ENCODE assay signal across 8 mouse cellular contexts in genomic region chr1:66817865-66818315, GRCm38 (mm10). TPM values are rescaled to one million over a fixed set of nuclear protein-coding genes. Genes with fewer than 3 reads are reported as not detected.
DNase-seq lines count a peak whose midpoint lies in the region; ATAC-seq and TF ChIP-seq lines count a peak whose summit lies in the region.

No protein-coding gene starts in this region.

- H3K4me1 ChIP-seq in hindbrain, postnatal 0 days (ENCODE audit: insufficient read depth, low read length): peaks cover 3% of the 10 kb centered on the region; the same call in 1 of the 2 replicates
- peaks cover 8% of the 10 kb centered on the region; the same call in 1 of the 2 replicates for H3K4me1 ChIP-seq in midbrain, postnatal 0 days (ENCODE audit: insufficient read depth, low read length)

- H3K9me3 ChIP-seq in hindbrain, postnatal 0 days (ENCODE audit: low read length): no peaks in the 10 kb centered on the region
- H3K9me3 ChIP-seq in midbrain, postnatal 0 days (ENCODE audit: low read length): no peaks in the 10 kb centered on the region

- peak overlapping the region; percentile 61 for H3K4me3 ChIP-seq in hindbrain, postnatal 0 days (ENCODE audit: low read length)
- H3K4me3 ChIP-seq in midbrain, postnatal 0 days (ENCODE audit: low read depth, low read length): peak overlapping the region; percentile 83

- no peak for TF ChIP-seq CTCF in hindbrain, postnatal 0 days (IDR thresholded peaks at IDR 0.05; ENCODE audit: low read depth)
- no peak for TF ChIP-seq CTCF in midbrain, postnatal 0 days (IDR thresholded peaks at IDR 0.05)

- intact Hi-C loops in gastrocnemius, postnatal 36 days (cut with DNase I): no loop called here

- DNase-seq in gastrocnemius, postnatal 10 days: peak; percentile 27
- DNase-seq in gastrocnemius, postnatal 36 days: no peak
- DNase-seq in thymus, postnatal 0 days (ENCODE audit: low spot score): peak; percentile 65
- DNase-seq in thymus, postnatal 25 days: no peak
- peak; percentile 49 for DNase-seq in hindbrain, postnatal 0 days (ENCODE audit: low spot score)
- DNase-seq in midbrain, postnatal 0 days (ENCODE audit: low spot score): peak; percentile 25
- no peak for DNase-seq in left cerebral cortex, adult 11 months (ENCODE audit: low spot score)
- no peak for DNase-seq in embryo, embryonic 11 days

- peak overlapping the region; percentile 67 for H3K4me2 ChIP-seq in hindbrain, postnatal 0 days (ENCODE audit: low read depth, low read length)
- H3K4me2 ChIP-seq in midbrain, postnatal 0 days (ENCODE audit: low read depth, low read length, poor library complexity, severe bottlenecking): peak overlapping the region; percentile 81

- H3K27ac ChIP-seq in hindbrain, postnatal 0 days: peak overlapping the region; percentile 95
- H3K27ac ChIP-seq in midbrain, postnatal 0 days (ENCODE audit: low read depth, low read length): peak overlapping the region; percentile 99

- no peaks in the 10 kb centered on the region for H3K36me3 ChIP-seq in hindbrain, postnatal 0 days (ENCODE audit: insufficient read depth, low read length)
- no peaks in the 10 kb centered on the region for H3K36me3 ChIP-seq in midbrain, postnatal 0 days (ENCODE audit: insufficient read depth, low read length)

- peak; percentile 68 for ATAC-seq in hindbrain, postnatal 0 days
- ATAC-seq in midbrain, postnatal 0 days (ENCODE audit: low FRiP score): peak; percentile 29; the same call in 1 of the 2 replicates

- H3K9ac ChIP-seq in hindbrain, postnatal 0 days (replicated peaks; ENCODE audit: low read length): peak overlapping the region; percentile 94
- H3K9ac ChIP-seq in midbrain, postnatal 0 days (replicated peaks; ENCODE audit: low read length, poor library complexity, severe bottlenecking): peak overlapping the region; percentile 96

- WGBS in hindbrain, postnatal 0 days: under 1% methylated on average over 20 of the region's 20 CpGs
- under 1% methylated on average over 20 of the region's 20 CpGs for WGBS in midbrain, postnatal 0 days

- no peaks in the 10 kb centered on the region for H3K27me3 ChIP-seq in hindbrain, postnatal 0 days (ENCODE audit: insufficient read depth, low read length)
- no peaks in the 10 kb centered on the region for H3K27me3 ChIP-seq in midbrain, postnatal 0 days (ENCODE audit: insufficient read depth, low read length)

RNA-seq across cellular contexts. Expression of gene Kansl1l, which starts 0.5 kb away (rescaled TPM):
- total RNA-seq in gastrocnemius, postnatal 10 days (2021): 10 to 100 TPM; 20.0 to 21.4 TPM
- 10 to 100 TPM; 17.8 to 20.3 TPM for total RNA-seq in gastrocnemius, postnatal 36 days (2021)
- 21.3 and 25.3 TPM in 2 replicates for polyA plus RNA-seq in thymus, postnatal 0 days (2015; fragmentation: Nextera tagmentation; extraction: Ambion mirVana)
- total RNA-seq in hindbrain, postnatal 0 days (2014; rRNA removed): 16.4 and 19.3 TPM in 2 replicates
- polyA plus RNA-seq in hindbrain, postnatal 0 days (2015; fragmentation: Nextera tagmentation; extraction: Ambion mirVana): 10.1 and 10.6 TPM in 2 replicates
- 20.8 and 20.9 TPM in 2 replicates for total RNA-seq in midbrain, postnatal 0 days (2014; rRNA removed)
- 7.2 and 9.7 TPM in 2 replicates for polyA plus RNA-seq in midbrain, postnatal 0 days (2015; fragmentation: Nextera tagmentation; extraction: Ambion mirVana)

RNA-seq across cellular contexts. Expression of gene Acadl, which starts 45.2 kb away (rescaled TPM):
- 100 to 1,000 TPM; 339 to 357 TPM for total RNA-seq in gastrocnemius, postnatal 10 days (2021)
- 100 to 1,000 TPM; 259 to 288 TPM for total RNA-seq in gastrocnemius, postnatal 36 days (2021)
- polyA plus RNA-seq in thymus, postnatal 0 days (2015; fragmentation: Nextera tagmentation; extraction: Ambion mirVana): 77.5 and 89.0 TPM in 2 replicates
- 7.5 and 7.8 TPM in 2 replicates for total RNA-seq in hindbrain, postnatal 0 days (2014; rRNA removed)
- 96.9 and 111 TPM in 2 replicates for polyA plus RNA-seq in hindbrain, postnatal 0 days (2015; fragmentation: Nextera tagmentation; extraction: Ambion mirVana)
- total RNA-seq in midbrain, postnatal 0 days (2014; rRNA removed): 5.4 and 5.8 TPM in 2 replicates
- 55.4 and 59.5 TPM in 2 replicates for polyA plus RNA-seq in midbrain, postnatal 0 days (2015; fragmentation: Nextera tagmentation; extraction: Ambion mirVana)

Comparison
In these comparisons a context has a peak if more than half of its experiments do, and no peak if none do; other contexts are left out.
1. DNase-seq: peak in gastrocnemius, postnatal 10 days (single experiment), thymus, postnatal 0 days (single experiment), hindbrain, postnatal 0 days (single experiment) and midbrain, postnatal 0 days (single experiment); none in gastrocnemius, postnatal 36 days (0 of 2), thymus, postnatal 25 days (single experiment), left cerebral cortex, adult 11 months (single experiment) and embryo, embryonic 11 days (single experiment).
2. RNA of gene Acadl, which starts 45.2 kb away (total RNA-seq): 339 to 357 TPM in gastrocnemius, postnatal 10 days and 259 to 288 TPM in gastrocnemius, postnatal 36 days; 7.5 to 7.8 TPM in hindbrain, postnatal 0 days and 5.4 to 5.8 TPM in midbrain, postnatal 0 days; every median in the first group is over 10 times any median in the second.